Mouse (Mus musculus): ENCODE results near the gene Gm11111. TPM values are rescaled to one million over a fixed set of nuclear protein-coding genes. Genes with fewer than 3 reads are reported as not detected.

Gene Gm11111
- total RNA-seq, 2 experiments from 2014 or later: not detected

DNA sequence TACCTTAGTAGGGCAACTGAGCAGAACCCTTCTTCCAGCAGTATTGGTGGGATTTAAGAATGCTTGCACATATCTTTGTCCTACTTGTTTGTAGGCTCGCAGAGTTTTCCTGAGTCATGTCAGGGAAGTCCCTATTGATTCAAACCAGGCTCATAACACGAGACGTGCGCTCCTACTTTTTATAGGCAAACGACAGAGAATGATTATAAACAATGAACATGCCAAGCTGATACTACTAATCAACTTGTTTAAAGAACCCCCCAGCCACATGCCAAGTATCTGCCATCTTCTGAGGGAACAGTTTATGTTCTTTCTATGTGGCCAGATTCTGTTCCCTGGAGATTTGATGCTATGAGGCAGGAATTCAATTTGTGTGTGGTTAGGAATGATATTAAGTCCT lies 28.3 kb downstream of the Gm11111 start:
- no peak for DNase-seq (ENCODE audit: low spot score in 2 of 2)

GRCm38 (mm10) chr5:98582051-98582450 lies 29.6 kb downstream of the Gm11111 start:
- no peak for DNase-seq (ENCODE audit: low spot score in 2 of 2)

DNA sequence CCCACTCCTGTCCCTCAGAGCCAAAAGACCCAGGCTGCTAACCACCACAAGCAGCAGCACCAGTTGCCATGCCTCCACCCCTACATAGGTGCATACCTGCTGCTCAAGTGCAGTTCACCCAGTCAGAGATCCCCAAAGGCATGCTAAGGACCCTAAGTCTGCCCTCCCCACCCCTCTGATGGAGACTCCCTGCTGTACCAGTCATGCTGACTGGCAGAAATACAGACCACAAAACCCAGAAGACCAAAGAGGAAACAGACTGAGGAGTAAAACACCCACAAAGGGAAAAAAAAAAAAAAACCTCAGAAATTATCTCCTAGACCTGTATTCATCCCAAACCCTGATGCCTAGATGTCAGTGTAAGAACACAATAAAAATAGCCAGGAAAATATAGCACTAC lies 33.4 kb downstream of the Gm11111 start:
- DNase-seq (ENCODE audit: low spot score in 2 of 2): no peak

Other genes with a start within 250 kb of the Gm11111 start
- not detected for gene Cfap299, start 223.4 kb upstream of the Gm11111 start, total RNA-seq (2021)